Mouse (Mus musculus) midbrain, embryonic 16.5 days (tissue): ENCODE measurements around the gene Gm20422. TPM values are rescaled to one million over a fixed set of nuclear protein-coding genes. Genes with fewer than 3 reads are reported as not detected.

Experiments used
- ATAC-seq: fragments of 200-750 bp; cut with Nextera tagmentation; 2 replicates; pipeline ENCODE4 v1.8.0; 2017; ENCODE audit warnings: moderate TSS enrichment
- H3K27ac ChIP-seq: fragments of 300-500 bp; sonication (generic); 2 replicates; pipeline ENCODE4 v1.5.1; 2014; ENCODE audit warnings: mild to moderate bottlenecking, low read length, mixed read lengths
- H3K27me3 ChIP-seq: fragments of 300-500 bp; sonication (generic); 2 replicates; pipeline ENCODE4 v1.6.1; 2014; ENCODE audit warnings: low read depth, low read length, mixed read lengths; ENCODE audit not compliant: control insufficient read depth, insufficient read depth
- H3K36me3 ChIP-seq: fragments of 300-500 bp; sonication (generic); 2 replicates; pipeline ENCODE4 v1.6.1; 2014; ENCODE audit warnings: mild to moderate bottlenecking, low read length, moderate library complexity, mixed read lengths; ENCODE audit not compliant: control insufficient read depth, insufficient read depth
- H3K4me1 ChIP-seq: fragments of 300-500 bp; sonication (generic); 2 replicates; pipeline ENCODE4 v1.6.1; 2014; ENCODE audit warnings: mild to moderate bottlenecking, low read length, mixed read lengths; ENCODE audit not compliant: control insufficient read depth, insufficient read depth
- H3K4me2 ChIP-seq: fragments of 300-500 bp; sonication (generic); 2 replicates; pipeline ENCODE4 v1.6.1; 2014; ENCODE audit warnings: mild to moderate bottlenecking, low read length, mixed read lengths
- H3K4me3 ChIP-seq: fragments of 300-500 bp; sonication (generic); 2 replicates; pipeline ENCODE4 v1.5.1; 2014; ENCODE audit warnings: low read depth, mild to moderate bottlenecking, low read length, moderate library complexity, mixed read lengths
- H3K9ac ChIP-seq: fragments of 300-500 bp; sonication (generic); 2 replicates; pipeline ENCODE4 v1.6.1; 2014; ENCODE audit warnings: low read depth, low read length, mixed read lengths
- H3K9me3 ChIP-seq: fragments of 300-500 bp; sonication (generic); replicated peaks from 2 replicates; pipeline ENCODE4 v1.6.1; 2014; ENCODE audit warnings: mild to moderate bottlenecking, low read length, mixed read lengths; ENCODE audit not compliant: control insufficient read depth, poor library complexity, severe bottlenecking
- WGBS: fragments of 180-500 bp; shearing (Covaris S2); extraction: QIAGEN DNeasy Blood & Tissue Kit; methylation state at CpG from one replicate; pipeline ENCODE4 v1.1.7; 2014; 5-methylcytosine and 5-hydroxymethylcytosine counted together
- polyA plus RNA-seq: library from polyadenylated mRNA; unstranded; fragments of >200 nt; fragmentation: Nextera tagmentation; extraction: Ambion mirVana; gene quantifications from 2 replicates; pipeline ENCODE4 v1.2.1, GENCODE M21; 2015

Gm20422 gene
- polyA plus RNA-seq, 1 experiment from 2014 or later, result 0.31 TPM

GRCm38 (mm10) chr8:69789731-69790130 is 15.0 kb upstream of the Gm20422 start:
- no peaks in the 10 kb centered on the region for H3K9me3 ChIP-seq
- peaks cover 19% of the 10 kb centered on the region for H3K4me1 ChIP-seq
- H3K27ac ChIP-seq, result no peak overlapping the region
- peaks cover 2% of the 10 kb centered on the region; the same call in 1 of the 2 replicates for H3K36me3 ChIP-seq
- WGBS, result 75% methylated on average over 5 of the region's 5 CpGs
- ATAC-seq, result no peak
- no peaks in the 10 kb centered on the region for H3K27me3 ChIP-seq
- no peak overlapping the region for H3K4me2 ChIP-seq
- H3K9ac ChIP-seq, result no peak overlapping the region
- no peak overlapping the region for H3K4me3 ChIP-seq

GRCm38 (mm10) chr8:69789105-69789504 is 14.4 kb upstream of the Gm20422 start:
- H3K27ac ChIP-seq, result no peak overlapping the region
- WGBS, result 95% methylated on average over 5 of the region's 5 CpGs
- H3K27me3 ChIP-seq, result no peaks in the 10 kb centered on the region
- H3K9ac ChIP-seq, result no peak overlapping the region
- no peak overlapping the region for H3K4me2 ChIP-seq
- peaks cover 18% of the 10 kb centered on the region for H3K4me1 ChIP-seq
- H3K36me3 ChIP-seq, result peaks cover 2% of the 10 kb centered on the region; the same call in 1 of the 2 replicates
- ATAC-seq, result no peak
- H3K4me3 ChIP-seq, result no peak overlapping the region
- H3K9me3 ChIP-seq, result no peaks in the 10 kb centered on the region

- ATAC-seq, result no peak
- Histone ChIP-seq H3K9me3 (no peaks in the 10 kb centered on the region), H3K4me1 (peaks cover 16% of the 10 kb centered on the region), H3K4me3 (no peak overlapping the region), H3K27me3 (no peaks in the 10 kb centered on the region), H3K4me2 (no peak overlapping the region), H3K9ac (no peak overlapping the region), H3K27ac (no peak overlapping the region), H3K36me3 (no peaks in the 10 kb centered on the region)
- 65% methylated on average over 8 of the region's 12 CpGs for WGBS
Measured at GRCm38 (mm10) chr8:69777111-69777510, 2.4 kb upstream of the Gm20422 start.

DNA sequence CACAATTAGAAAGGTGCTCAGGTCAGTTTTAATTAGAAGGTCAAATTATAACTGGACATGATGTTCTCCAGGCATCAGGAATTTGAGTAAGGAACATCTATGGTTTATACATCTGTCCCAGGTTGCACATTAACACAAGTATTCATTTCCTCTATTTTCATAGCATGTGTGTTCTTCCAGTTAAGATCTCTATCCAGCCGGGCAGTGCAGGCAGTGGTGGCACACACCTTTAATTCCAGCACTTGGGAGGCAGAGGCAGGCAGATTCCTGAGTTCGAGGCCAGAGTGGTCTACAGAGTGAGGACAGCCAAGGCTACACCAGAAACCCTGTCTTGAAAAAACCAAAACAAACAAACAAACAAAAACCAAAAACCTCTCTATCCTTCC is 456 bp upstream of the Gm20422 start:
- no peaks in the 10 kb centered on the region for H3K27me3 ChIP-seq
- H3K4me1 ChIP-seq, result peaks cover 20% of the 10 kb centered on the region
- H3K9ac ChIP-seq, result peak overlapping the region; percentile 54
- 51% methylated on average over 2 of the region's 2 CpGs for WGBS
- peak; percentile 49; the same call in 1 of the 2 replicates for ATAC-seq
- H3K4me2 ChIP-seq, result peak overlapping the region; percentile 49
- peak overlapping the region; percentile 57; the same call in 1 of the 2 replicates for H3K4me3 ChIP-seq
- H3K27ac ChIP-seq, result peak overlapping the region; percentile 98
- no peaks in the 10 kb centered on the region for H3K36me3 ChIP-seq
- no peaks in the 10 kb centered on the region for H3K9me3 ChIP-seq

DNA sequence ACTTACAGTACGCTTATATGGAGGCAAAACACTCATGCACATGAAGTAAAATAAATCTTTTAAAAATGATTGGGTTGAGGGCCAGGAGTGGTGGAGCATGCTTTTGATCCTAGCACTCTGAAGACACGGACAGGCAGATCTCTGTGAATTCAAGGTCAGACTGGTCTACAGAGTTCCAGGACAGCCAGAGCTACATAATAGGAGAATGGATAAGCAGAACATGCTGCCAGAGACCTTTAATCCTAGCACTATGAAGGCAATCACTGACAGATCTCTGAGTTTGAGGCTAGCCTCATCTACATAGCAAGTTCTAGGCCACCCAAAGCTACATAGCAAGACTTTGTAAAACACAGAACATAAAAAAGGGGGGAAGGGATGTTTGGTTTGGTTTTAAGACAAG is 2.6 kb downstream of the Gm20422 start:
- Histone ChIP-seq H3K9me3 (no peaks in the 10 kb centered on the region), H3K9ac (no peak overlapping the region), H3K4me3 (no peak overlapping the region), H3K36me3 (peaks cover 11% of the 10 kb centered on the region), H3K4me2 (peak overlapping the region; percentile 32; the same call in 1 of the 2 replicates), H3K27me3 (no peaks in the 10 kb centered on the region), H3K27ac (no peak overlapping the region), H3K4me1 (peaks cover 20% of the 10 kb centered on the region)
- 78% methylated on average over 2 of the region's 2 CpGs for WGBS
- no peak for ATAC-seq

- H3K4me1 ChIP-seq, result peaks cover 20% of the 10 kb centered on the region
- H3K9ac ChIP-seq, result no peak overlapping the region
- no peak overlapping the region for H3K4me3 ChIP-seq
- ATAC-seq, result no peak
- peaks cover 20% of the 10 kb centered on the region for H3K36me3 ChIP-seq
- H3K27me3 ChIP-seq, result no peaks in the 10 kb centered on the region
- no peak overlapping the region for H3K4me2 ChIP-seq
- no peaks in the 10 kb centered on the region; the same call in 1 of the 2 replicates for H3K9me3 ChIP-seq
- 88% methylated on average over 9 of the region's 9 CpGs for WGBS
- no peak overlapping the region for H3K27ac ChIP-seq
Measured at GRCm38 (mm10) chr8:69771221-69771620, 3.5 kb downstream of the Gm20422 start.

DNA sequence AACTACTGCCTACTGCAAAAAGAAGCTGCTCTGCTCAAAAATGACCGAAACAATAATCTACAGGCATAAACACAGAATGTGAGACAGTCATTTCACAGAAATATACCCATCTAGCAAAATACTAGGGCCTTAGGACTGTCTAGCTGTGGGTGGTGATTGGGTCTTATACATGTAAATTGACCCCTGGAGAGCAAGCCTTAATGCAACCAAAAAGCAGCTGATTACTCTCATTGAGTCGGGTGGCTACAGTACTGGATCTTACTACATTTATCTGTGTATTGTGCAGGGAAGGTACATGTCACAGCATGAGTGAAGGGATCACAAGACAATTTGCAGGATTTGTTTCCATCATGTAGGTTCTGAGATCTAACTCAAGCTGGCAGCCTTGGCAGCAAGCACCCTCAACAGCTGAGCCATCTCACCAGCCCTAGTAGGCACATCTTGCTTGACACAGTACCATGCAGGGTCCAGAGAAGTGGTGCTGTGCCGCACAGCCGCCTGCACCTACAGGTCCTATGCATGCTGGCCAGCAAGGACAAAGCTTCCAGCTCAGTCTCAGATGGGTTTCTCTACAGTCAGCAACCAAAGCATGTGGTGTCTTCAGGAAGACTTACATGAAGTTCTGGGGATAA is 12.8 kb downstream of the Gm20422 start:
- 93% methylated on average over 4 of the region's 4 CpGs for WGBS
- H3K9ac ChIP-seq, result no peak overlapping the region
- no peaks in the 10 kb centered on the region for H3K27me3 ChIP-seq
- ATAC-seq, result no peak
- H3K36me3 ChIP-seq, result peaks cover 40% of the 10 kb centered on the region
- no peaks in the 10 kb centered on the region; the same call in 1 of the 2 replicates for H3K9me3 ChIP-seq
- no peak overlapping the region for H3K27ac ChIP-seq
- H3K4me3 ChIP-seq, result no peak overlapping the region
- H3K4me2 ChIP-seq, result no peak overlapping the region
- H3K4me1 ChIP-seq, result no peaks in the 10 kb centered on the region

GRCm38 (mm10) chr8:69758316-69758715 is 16.4 kb downstream of the Gm20422 start:
- H3K9ac ChIP-seq, result no peak overlapping the region
- H3K4me3 ChIP-seq, result no peak overlapping the region
- no peak for ATAC-seq
- H3K9me3 ChIP-seq, result no peaks in the 10 kb centered on the region
- no peaks in the 10 kb centered on the region for H3K27me3 ChIP-seq
- peaks cover 8% of the 10 kb centered on the region; the same call in 1 of the 2 replicates for H3K36me3 ChIP-seq
- 92% methylated on average over 5 of the region's 5 CpGs for WGBS
- H3K4me2 ChIP-seq, result no peak overlapping the region
- no peak overlapping the region for H3K27ac ChIP-seq
- H3K4me1 ChIP-seq, result no peaks in the 10 kb centered on the region

- no peak overlapping the region for H3K4me3 ChIP-seq
- H3K4me1 ChIP-seq, result peaks cover 16% of the 10 kb centered on the region
- 85% methylated on average over 2 of the region's 2 CpGs for WGBS
- no peaks in the 10 kb centered on the region for H3K9me3 ChIP-seq
- H3K9ac ChIP-seq, result no peak overlapping the region
- peaks cover 2% of the 10 kb centered on the region; the same call in 1 of the 2 replicates for H3K36me3 ChIP-seq
- no peak for ATAC-seq
- no peaks in the 10 kb centered on the region for H3K27me3 ChIP-seq
- no peak overlapping the region for H3K27ac ChIP-seq
- H3K4me2 ChIP-seq, result no peak overlapping the region
Measured at GRCm38 (mm10) chr8:69752437-69752836, 22.2 kb downstream of the Gm20422 start.
